Mouse (Mus musculus): ENCODE results near the gene Clcn6.

DNA sequence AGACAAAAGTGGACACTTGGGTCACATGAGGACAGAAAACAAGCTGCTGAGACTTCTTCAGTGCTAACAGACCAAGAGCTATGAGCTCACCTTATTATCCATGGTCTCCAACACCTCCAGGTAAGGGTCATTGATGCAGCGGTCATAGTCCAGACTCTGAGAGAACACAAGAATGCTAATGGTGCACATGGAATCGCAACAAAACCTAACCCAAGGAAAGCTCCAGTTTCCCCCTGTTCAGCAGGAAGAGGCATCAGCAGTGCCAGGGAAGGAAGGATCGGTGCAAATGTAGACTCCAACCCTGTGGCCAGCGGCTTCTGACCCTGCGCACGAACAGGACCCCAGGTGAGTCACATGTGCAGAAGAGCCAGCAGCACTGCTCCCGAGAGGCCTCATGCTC is 9.3 kb downstream of the Clcn6 start:
- TF ChIP-seq CTCF (IDR thresholded peaks at IDR 0.05; ENCODE audit: control insufficient read depth, insufficient read depth, insufficient read length), result no peak
- TF ChIP-seq USF1 (IDR thresholded peaks at IDR 0.05; ENCODE audit: low read depth), result no peak
- no peak for TF ChIP-seq FOSL1 (IDR thresholded peaks at IDR 0.05; ENCODE audit: insufficient read depth, low read length, poor library complexity, severe bottlenecking)
- no peak for TF ChIP-seq MYOG (IDR thresholded peaks at IDR 0.05; ENCODE audit: control insufficient read depth, extremely low read depth, insufficient read length)
- TF ChIP-seq CEBPB (IDR thresholded peaks at IDR 0.05; ENCODE audit: low read depth), result no peak
- no peak for TF ChIP-seq MAX (IDR thresholded peaks at IDR 0.05)

Measured in C2C12 (cell line).